Mouse (Mus musculus): ENCODE data around the gene Shisa8. TPM values are rescaled to one million over a fixed set of nuclear protein-coding genes. Genes with fewer than 3 reads are reported as not detected.
A peak's percentile ranks its signal among the peaks of the same experiment; 100 is the strongest.

Gene Shisa8
- total and polyA plus RNA-seq, 3 experiments = 0.05 TPM; not detected in 2

GRCm38 (mm10) chr15:82163356-82164060, 49.1 kb downstream of the Shisa8 start:
- peaks cover 93% of the 10 kb centered on the region for H3K4me1 ChIP-seq (ENCODE audit: insufficient read depth, low read depth, low read length)
- H3K36me3 ChIP-seq (replicated peaks) = peaks cover 63% of the 10 kb centered on the region
- TF ChIP-seq CTCF (IDR thresholded peaks at IDR 0.05; ENCODE audit: low read depth, low read length) = no peak
- no peak for TF ChIP-seq POLR2AphosphoS5 (IDR thresholded peaks at IDR 0.05; ENCODE audit: insufficient replicate concordance, low read depth, low read length)
- no peak for TF ChIP-seq TAL1 (conservative IDR thresholded peaks at IDR 0.05; ENCODE audit: low read depth, low read length)
- no peak for TF ChIP-seq GATA1 (IDR thresholded peaks at IDR 0.05; ENCODE audit: borderline replicate concordance, low read length)
- TF ChIP-seq GATA2 (IDR thresholded peaks at IDR 0.05; ENCODE audit: borderline replicate concordance, low read depth, low read length) = no peak
- H3K4me3 ChIP-seq (ENCODE audit: low read depth, low read length) = peak overlapping the region; percentile 48; the same call in 1 of the 2 replicates
- H3K27me3 ChIP-seq (ENCODE audit: insufficient read depth, low read length) = no peaks in the 10 kb centered on the region
- H3K9me3 ChIP-seq (replicated peaks) = no peaks in the 10 kb centered on the region
- ATAC-seq (ENCODE audit: extremely low read depth, insufficient number of reproducible peaks, low FRiP score, poor library complexity, severe bottlenecking) = no peak
- DNase-seq (ENCODE audit: low spot score) = no peak

- Histone ChIP-seq H3K9me3 (replicated peaks) (no peaks in the 10 kb centered on the region), H3K36me3 (replicated peaks) (peaks cover 62% of the 10 kb centered on the region), H3K27me3 (ENCODE audit: insufficient read depth, low read length) (no peaks in the 10 kb centered on the region), H3K4me1 (ENCODE audit: insufficient read depth, low read depth, low read length) (peaks cover 92% of the 10 kb centered on the region), H3K4me3 (ENCODE audit: low read depth, low read length) (no peak overlapping the region)
- ATAC-seq (ENCODE audit: extremely low read depth, insufficient number of reproducible peaks, low FRiP score, poor library complexity, severe bottlenecking) (no peak), DNase-seq (ENCODE audit: low spot score) (no peak)
- TF ChIP-seq POLR2AphosphoS5 (IDR thresholded peaks at IDR 0.05; ENCODE audit: insufficient replicate concordance, low read depth, low read length) (no peak), TAL1 (conservative IDR thresholded peaks at IDR 0.05; ENCODE audit: low read depth, low read length) (no peak), CTCF (IDR thresholded peaks at IDR 0.05; ENCODE audit: low read depth, low read length) (no peak), GATA2 (IDR thresholded peaks at IDR 0.05; ENCODE audit: borderline replicate concordance, low read depth, low read length) (no peak), GATA1 (IDR thresholded peaks at IDR 0.05; ENCODE audit: borderline replicate concordance, low read length) (no peak)
Observed at GRCm38 (mm10) chr15:82161965-82162600, 50.5 kb downstream of the Shisa8 start.

GRCm38 (mm10) chr15:82160731-82161640, 51.6 kb downstream of the Shisa8 start:
- no peak for ATAC-seq (ENCODE audit: extremely low read depth, insufficient number of reproducible peaks, low FRiP score, poor library complexity, severe bottlenecking)
- H3K9me3 ChIP-seq (replicated peaks) = no peaks in the 10 kb centered on the region
- no peak for DNase-seq (ENCODE audit: low spot score)
- H3K36me3 ChIP-seq (replicated peaks) = peaks cover 62% of the 10 kb centered on the region
- no peaks in the 10 kb centered on the region for H3K27me3 ChIP-seq (ENCODE audit: insufficient read depth, low read length)
- H3K4me1 ChIP-seq (ENCODE audit: insufficient read depth, low read depth, low read length) = peaks cover 92% of the 10 kb centered on the region
- H3K4me3 ChIP-seq (ENCODE audit: low read depth, low read length) = no peak overlapping the region
- no peak for TF ChIP-seq GATA1 (IDR thresholded peaks at IDR 0.05; ENCODE audit: borderline replicate concordance, low read length)
- no peak for TF ChIP-seq TAL1 (conservative IDR thresholded peaks at IDR 0.05; ENCODE audit: low read depth, low read length)
- no peak for TF ChIP-seq GATA2 (IDR thresholded peaks at IDR 0.05; ENCODE audit: borderline replicate concordance, low read depth, low read length)
- TF ChIP-seq CTCF (IDR thresholded peaks at IDR 0.05; ENCODE audit: low read depth, low read length) = no peak
- no peak for TF ChIP-seq POLR2AphosphoS5 (IDR thresholded peaks at IDR 0.05; ENCODE audit: insufficient replicate concordance, low read depth, low read length)

- DNase-seq (ENCODE audit: low spot score) (no peak), ATAC-seq (ENCODE audit: extremely low read depth, insufficient number of reproducible peaks, low FRiP score, poor library complexity, severe bottlenecking) (no peak)
- no peaks in the 10 kb centered on the region for H3K27me3 ChIP-seq (ENCODE audit: insufficient read depth, low read length)
- H3K4me1 ChIP-seq (ENCODE audit: insufficient read depth, low read depth, low read length) = peaks cover 91% of the 10 kb centered on the region
- no peak overlapping the region for H3K4me3 ChIP-seq (ENCODE audit: low read depth, low read length)
- no peaks in the 10 kb centered on the region for H3K9me3 ChIP-seq (replicated peaks)
- H3K36me3 ChIP-seq (replicated peaks) = peaks cover 74% of the 10 kb centered on the region
- TF ChIP-seq GATA1 (IDR thresholded peaks at IDR 0.05; ENCODE audit: borderline replicate concordance, low read length) (no peak), GATA2 (IDR thresholded peaks at IDR 0.05; ENCODE audit: borderline replicate concordance, low read depth, low read length) (no peak), CTCF (IDR thresholded peaks at IDR 0.05; ENCODE audit: low read depth, low read length) (no peak), POLR2AphosphoS5 (IDR thresholded peaks at IDR 0.05; ENCODE audit: insufficient replicate concordance, low read depth, low read length) (no peak), TAL1 (conservative IDR thresholded peaks at IDR 0.05; ENCODE audit: low read depth, low read length) (no peak)
Observed at GRCm38 (mm10) chr15:82159471-82159870, 53.1 kb downstream of the Shisa8 start.

- no peaks in the 10 kb centered on the region for H3K9me3 ChIP-seq (replicated peaks)
- no peak for ATAC-seq (ENCODE audit: extremely low read depth, insufficient number of reproducible peaks, low FRiP score, poor library complexity, severe bottlenecking)
- no peak overlapping the region for H3K4me3 ChIP-seq (ENCODE audit: low read depth, low read length)
- peaks cover 90% of the 10 kb centered on the region for H3K4me1 ChIP-seq (ENCODE audit: insufficient read depth, low read depth, low read length)
- H3K27me3 ChIP-seq (ENCODE audit: insufficient read depth, low read length) = no peaks in the 10 kb centered on the region
- DNase-seq (ENCODE audit: low spot score) = no peak
- H3K36me3 ChIP-seq (replicated peaks) = peaks cover 82% of the 10 kb centered on the region
- TF ChIP-seq CTCF (IDR thresholded peaks at IDR 0.05; ENCODE audit: low read depth, low read length) = no peak
- TF ChIP-seq GATA2 (IDR thresholded peaks at IDR 0.05; ENCODE audit: borderline replicate concordance, low read depth, low read length) = no peak
- no peak for TF ChIP-seq GATA1 (IDR thresholded peaks at IDR 0.05; ENCODE audit: borderline replicate concordance, low read length)
- no peak for TF ChIP-seq TAL1 (conservative IDR thresholded peaks at IDR 0.05; ENCODE audit: low read depth, low read length)
- no peak for TF ChIP-seq POLR2AphosphoS5 (IDR thresholded peaks at IDR 0.05; ENCODE audit: insufficient replicate concordance, low read depth, low read length)
Observed at GRCm38 (mm10) chr15:82158243-82159035, 54.2 kb downstream of the Shisa8 start.

Measured in G1E (cell line).